Mouse (Mus musculus) layer of hippocampus, adult 9-10 months (tissue): Measurements from ENCODE around the gene Pacrg.

Source experiments
- DNase-seq: peaks from one replicate; pipeline ENCODE4 v3.0.0; 2022; ENCODE audit warnings: low spot score

Gene Pacrg

GRCm38 (mm10) chr17:10624699-10625424 is 215.2 kb downstream of the Pacrg start:
- DNase-seq: no peak

DNA sequence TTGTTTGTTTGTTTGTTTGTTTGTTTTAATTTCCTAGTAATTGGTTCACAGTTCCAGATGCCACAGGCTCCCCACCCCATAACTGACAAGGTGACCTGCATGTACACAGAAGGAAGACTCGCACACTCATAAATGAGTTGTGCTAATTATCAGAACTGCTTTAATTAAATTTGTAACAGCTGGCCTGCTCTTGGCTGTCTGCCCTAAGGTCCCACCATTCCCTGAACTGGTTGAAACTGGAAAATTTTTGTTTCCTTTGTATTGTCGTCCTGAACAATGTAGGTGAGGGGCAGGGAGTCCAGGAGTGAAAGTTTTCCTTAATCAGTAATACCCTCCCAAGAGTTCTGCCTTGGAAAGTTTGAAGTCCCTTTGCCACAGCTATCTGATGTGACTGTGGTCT is 219.5 kb downstream of the Pacrg start:
- DNase-seq: no peak

- DNase-seq: peak; percentile 42
Observed at GRCm38 (mm10) chr17:10619881-10620280, 220.2 kb downstream of the Pacrg start.

DNA sequence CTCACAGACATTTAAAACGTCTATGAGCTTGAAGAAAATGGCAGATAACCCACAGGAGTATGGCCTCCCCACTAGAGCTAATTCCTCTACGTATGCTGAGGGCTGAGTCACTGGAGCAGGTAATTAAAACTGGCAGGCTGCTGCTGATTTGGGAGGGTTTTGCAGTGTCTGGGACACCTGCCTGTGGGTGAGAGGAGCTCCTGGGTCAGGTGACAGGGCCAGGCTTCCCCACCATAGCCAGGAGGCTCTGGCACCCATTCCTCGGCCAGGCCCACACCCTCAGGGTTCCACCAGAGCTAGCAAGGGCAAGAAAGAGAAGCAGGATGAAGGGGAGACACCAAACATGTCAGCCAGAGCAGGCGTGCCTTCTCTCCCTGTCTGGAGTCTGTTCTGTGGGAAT is 222.5 kb downstream of the Pacrg start:
- DNase-seq: no peak

DNA sequence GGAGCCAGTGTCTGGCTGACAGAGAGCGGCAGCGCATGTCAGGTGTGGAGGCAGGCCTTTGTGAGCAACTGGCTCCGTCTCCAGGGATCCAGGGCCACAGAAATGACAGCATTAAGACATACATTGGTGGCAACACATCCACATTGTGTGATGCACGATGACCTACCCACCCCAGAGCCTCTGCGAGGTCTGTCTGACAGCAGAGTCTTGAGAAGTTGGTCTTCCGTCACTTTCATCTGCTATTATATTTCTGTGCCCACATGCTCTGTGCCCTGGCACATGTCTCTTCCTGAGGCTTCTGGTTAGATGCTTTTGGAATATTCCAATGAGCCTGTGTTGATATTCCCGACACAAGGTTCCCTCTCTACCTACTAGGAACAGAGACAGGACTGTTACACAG is 224.5 kb downstream of the Pacrg start:
- no peak for DNase-seq

- no peak for DNase-seq
Observed at GRCm38 (mm10) chr17:10614696-10615095, 225.4 kb downstream of the Pacrg start.

GRCm38 (mm10) chr17:10611626-10612025 is 228.5 kb downstream of the Pacrg start:
- DNase-seq: no peak

DNA sequence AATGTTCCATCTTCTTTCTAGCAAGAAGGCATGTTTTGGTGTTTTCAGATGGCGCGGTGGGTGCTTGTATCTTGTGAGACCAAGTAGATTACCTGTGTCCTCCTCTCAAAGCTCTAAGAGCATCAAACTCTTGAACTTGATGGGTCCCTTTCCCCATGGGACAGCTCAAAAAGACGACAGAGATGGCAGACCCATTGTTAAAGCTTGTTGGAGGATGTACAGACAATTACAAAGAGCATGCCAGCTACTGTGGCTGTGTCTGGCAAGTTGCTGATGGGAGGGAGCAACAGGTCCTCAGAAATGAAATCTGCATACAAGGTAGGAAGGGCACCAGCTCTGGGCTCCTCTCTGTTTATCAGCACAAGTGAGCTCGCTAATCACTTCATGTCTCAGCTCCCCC is 232.0 kb downstream of the Pacrg start:
- DNase-seq: no peak

- DNase-seq: no peak
Observed at GRCm38 (mm10) chr17:10606090-10606489, 234.0 kb downstream of the Pacrg start.

GRCm38 (mm10) chr17:10597741-10598140 is 242.4 kb downstream of the Pacrg start:
- no peak for DNase-seq

- DNase-seq: no peak
Observed at GRCm38 (mm10) chr17:10589604-10590003, 250.5 kb downstream of the Pacrg start.

GRCm38 (mm10) chr17:10588922-10589400 is 251.2 kb downstream of the Pacrg start:
- no peak for DNase-seq

GRCm38 (mm10) chr17:10583301-10583700 is 256.8 kb downstream of the Pacrg start:
- no peak for DNase-seq

GRCm38 (mm10) chr17:10575306-10575705 is 264.8 kb downstream of the Pacrg start:
- no peak for DNase-seq

GRCm38 (mm10) chr17:10572436-10572835 is 267.7 kb downstream of the Pacrg start:
- DNase-seq: no peak

GRCm38 (mm10) chr17:10569270-10569669 is 270.8 kb downstream of the Pacrg start:
- no peak for DNase-seq

DNA sequence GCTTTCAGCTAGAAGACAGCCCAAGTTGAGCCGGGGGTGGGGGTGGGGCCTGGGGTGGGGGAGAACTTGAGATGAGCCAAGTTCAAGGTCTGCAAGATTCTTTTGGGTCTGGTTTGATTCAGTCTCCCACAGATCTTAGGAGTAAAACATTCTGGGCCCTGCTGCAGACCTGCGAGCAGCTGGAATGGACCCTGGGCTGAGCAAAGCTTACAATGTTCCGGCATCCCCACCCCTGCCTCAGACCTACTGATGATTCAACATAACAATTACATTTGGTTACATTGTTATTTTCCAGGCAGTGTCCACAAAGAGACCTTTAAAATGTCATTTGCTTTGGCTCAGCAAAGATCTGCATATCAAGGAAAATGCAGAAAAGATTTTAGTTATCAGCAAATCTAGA is 272.7 kb downstream of the Pacrg start:
- no peak for DNase-seq

DNA sequence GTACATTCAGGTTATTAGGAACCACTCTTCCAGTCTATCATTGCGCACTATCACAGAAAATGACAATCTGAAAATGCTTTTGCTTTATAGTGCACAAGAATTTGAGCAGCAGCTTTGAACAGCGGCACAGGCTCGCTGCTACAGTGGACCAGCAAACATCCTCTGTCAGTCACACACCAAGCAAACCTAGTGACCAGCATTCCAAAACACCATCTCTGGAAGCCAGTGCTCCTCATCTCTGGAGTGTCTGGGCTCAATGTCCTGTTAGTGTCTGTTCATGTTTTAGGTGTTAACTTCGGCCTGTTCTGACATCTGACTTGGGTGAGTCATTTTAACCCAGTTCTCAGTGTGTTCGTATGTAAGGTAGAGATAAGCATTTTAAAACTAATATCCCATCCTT is 275.9 kb downstream of the Pacrg start:
- DNase-seq: no peak

GRCm38 (mm10) chr17:10562871-10563270 is 277.2 kb downstream of the Pacrg start:
- DNase-seq: no peak

- DNase-seq: no peak
Observed at GRCm38 (mm10) chr17:10560053-10560452, 280.1 kb downstream of the Pacrg start.

GRCm38 (mm10) chr17:10558671-10559070 is 281.4 kb downstream of the Pacrg start:
- no peak for DNase-seq

GRCm38 (mm10) chr17:10552295-10553056 is 287.6 kb downstream of the Pacrg start:
- DNase-seq: no peak

DNA sequence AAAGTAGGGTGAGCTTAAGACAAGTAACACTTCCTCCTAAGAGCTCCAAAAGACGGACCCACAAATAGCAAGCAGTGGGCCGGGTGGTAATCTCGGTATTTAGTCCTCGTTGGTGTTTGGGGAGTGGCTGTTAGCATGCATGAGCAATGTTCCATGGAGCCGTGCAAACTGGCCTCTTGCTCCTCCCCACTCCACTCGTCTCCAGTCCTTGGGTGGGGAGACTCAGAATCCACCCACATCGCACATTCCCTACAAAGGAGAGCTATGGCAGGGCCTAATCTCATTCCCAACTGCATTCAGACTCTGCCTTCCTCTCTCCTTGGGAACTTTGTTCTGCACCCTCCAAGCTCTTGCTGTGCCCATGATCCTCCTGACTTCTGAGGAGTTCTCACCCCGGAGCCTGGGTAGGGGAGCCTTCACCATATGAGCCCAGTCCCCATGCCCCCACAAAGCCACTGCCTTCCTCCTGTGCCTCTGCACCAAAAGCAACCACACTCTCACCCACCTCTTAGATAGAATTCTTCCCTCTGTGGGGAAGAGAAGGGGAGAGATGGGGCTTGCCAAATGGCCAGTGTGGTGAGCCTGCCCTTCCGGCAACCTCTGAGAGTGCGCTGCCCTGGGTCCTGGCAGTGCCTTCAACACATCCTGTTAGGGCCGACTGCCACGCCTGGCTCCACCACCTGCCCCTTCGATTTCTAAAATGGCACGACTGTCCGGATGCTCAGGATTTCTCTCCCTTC is 289.2 kb downstream of the Pacrg start:
- DNase-seq: no peak
